Mouse (Mus musculus) stomach, postnatal 0 days (tissue): ENCODE data around the gene Krt83.

ENCODE experiments used
- CTCF ChIP-seq: IDR thresholded peaks from 2 replicates; pipeline ENCODE4 v1.5.1; 2016; ENCODE audit warnings: antibody characterized with exemption, low read depth, mild to moderate bottlenecking, moderate library complexity
- EP300 ChIP-seq: optimal IDR thresholded peaks from 2 replicates; pipeline ENCODE3; 2016; ENCODE audit warnings: antibody characterized with exemption

- TF ChIP-seq CTCF (no peak), EP300 (no peak)
These were observed 44.7 kb downstream of the Krt83 start for GRCm38 (mm10) chr15:101446572-101446971.
